Mouse (Mus musculus): Measurements from ENCODE around the gene Zfp622. TPM values are rescaled to one million over a fixed set of nuclear protein-coding genes. Genes with fewer than 3 reads are reported as not detected.

The Zfp622 gene
- polyA plus RNA-seq (2014; fragmentation: Illumina TruSeq; extraction: RNeasy Lipid Tissue Mini Kit (QIAGEN cat#74804); ENCODE audit: low read depth, low replicate concordance) = 24.9 TPM

DNA sequence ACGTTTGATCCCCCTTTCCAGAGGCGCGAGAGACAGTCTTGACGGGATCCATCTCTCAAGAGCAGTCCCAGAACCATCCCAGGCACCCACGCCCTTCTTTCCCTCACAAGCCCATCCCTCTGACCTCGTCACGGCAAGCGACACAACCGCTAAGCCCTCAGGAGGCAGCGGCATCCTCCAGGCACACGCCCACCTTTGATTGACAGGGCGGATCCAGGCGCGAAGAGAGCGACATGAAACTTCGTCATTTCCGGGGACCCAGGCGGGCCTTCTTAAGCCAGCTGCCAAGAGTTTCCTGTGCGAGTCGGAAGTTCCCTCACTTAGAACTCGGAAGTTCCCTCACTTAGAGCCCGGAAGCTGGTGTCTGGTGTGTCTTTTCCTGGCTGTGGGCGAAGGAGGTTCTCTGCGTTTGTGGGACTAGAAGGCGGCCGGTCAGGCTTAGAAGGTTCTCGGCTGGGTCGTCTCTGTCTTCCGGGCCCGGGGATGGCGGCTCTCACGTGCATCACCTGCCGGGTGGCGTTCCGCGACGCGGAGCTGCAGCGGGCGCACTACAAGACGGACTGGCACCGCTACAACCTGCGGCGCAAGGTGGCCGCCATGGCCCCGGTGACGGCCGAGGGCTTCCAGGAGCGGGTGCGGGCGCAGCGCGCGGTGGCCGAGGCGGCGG, at the start of gene Zfp622:
Zfp622 (plus strand) TSS at position 300 of the 667 bp plus-strand sequence.

Other genes starting within 250 kb of the Zfp622 start
- gene Retreg1, start 141.2 kb upstream of the Zfp622 start, polyA plus RNA-seq (2014; fragmentation: Illumina TruSeq; extraction: RNeasy Lipid Tissue Mini Kit (QIAGEN cat#74804); ENCODE audit: low read depth, low replicate concordance) = 655 TPM

Measured in sigmoid colon, adult 10 weeks (tissue).